Mouse (Mus musculus) liver, postnatal 0 days (tissue): ENCODE data around the gene Gm39115. TPM values are rescaled to one million over a fixed set of nuclear protein-coding genes. Genes with fewer than 3 reads are reported as not detected.
A peak's percentile ranks its signal among the peaks of the same experiment; 100 is the strongest.

Source experiments
- ATAC-seq: fragments of 200-750 bp; cut with Nextera tagmentation; 2 replicates; pipeline ENCODE4 v1.8.0; 2017; ENCODE audit warnings: mild to moderate bottlenecking, moderate library complexity
- DNase-seq: peaks from one replicate; pipeline ENCODE4 v3.0.0-alpha.2; 2016
- H3K27ac ChIP-seq: fragments of 300-500 bp; sonication (generic); 2 replicates; pipeline ENCODE4 v1.5.1; 2014; ENCODE audit warnings: antibody characterized with exemption, moderate library complexity, mild to moderate bottlenecking, low read depth
- H3K27me3 ChIP-seq: fragments of 300-500 bp; sonication (generic); 2 replicates; pipeline ENCODE4 v1.6.1; 2014; ENCODE audit warnings: low read length, control low read depth, mixed read lengths; ENCODE audit not compliant: insufficient read depth
- H3K36me3 ChIP-seq: fragments of 300-500 bp; sonication (generic); replicated peaks from 2 replicates; pipeline ENCODE4 v1.6.1; 2014; ENCODE audit warnings: mild to moderate bottlenecking, control low read depth, low read length, moderate library complexity, mixed read lengths; ENCODE audit not compliant: insufficient read depth
- H3K4me1 ChIP-seq: fragments of 300-500 bp; sonication (generic); 2 replicates; pipeline ENCODE4 v1.6.1; 2014; ENCODE audit warnings: antibody characterized with exemption, mild to moderate bottlenecking, control low read depth; ENCODE audit not compliant: insufficient read depth
- H3K4me2 ChIP-seq: fragments of 300-500 bp; sonication (generic); 2 replicates; pipeline ENCODE4 v1.6.1; 2014; ENCODE audit warnings: low read depth, mild to moderate bottlenecking, low read length, moderate library complexity, mixed read lengths
- H3K4me3 ChIP-seq: fragments of 300-500 bp; sonication (generic); 2 replicates; pipeline ENCODE4 v1.5.1; 2014; ENCODE audit warnings: low read depth, low read length
- H3K9ac ChIP-seq: fragments of 300-500 bp; sonication (generic); replicated peaks from 2 replicates; pipeline ENCODE4 v1.6.1; 2014; ENCODE audit warnings: mild to moderate bottlenecking, moderate library complexity
- H3K9me3 ChIP-seq: fragments of 300-500 bp; sonication (generic); 2 replicates; pipeline ENCODE4 v1.6.1; 2016; ENCODE audit warnings: mild to moderate bottlenecking, control low read depth, low read length, mixed read lengths
- CTCF ChIP-seq: sonication (generic); IDR thresholded peaks from 2 replicates; pipeline ENCODE4 v1.5.1; 2016; ENCODE audit warnings: antibody characterized with exemption, low read depth
- EP300 ChIP-seq: IDR thresholded peaks from 2 replicates; pipeline ENCODE4 v1.6.1; 2016; ENCODE audit warnings: antibody characterized with exemption, low read depth, mild to moderate bottlenecking
- WGBS: fragments of 180-500 bp; shearing (Covaris S2); extraction: QIAGEN DNeasy Blood & Tissue Kit; methylation state at CpG from one replicate; pipeline ENCODE4 v1.1.7; 2014; ENCODE audit not compliant: insufficient replicate concordance; 5-methylcytosine and 5-hydroxymethylcytosine counted together
- polyA plus RNA-seq: library from polyadenylated mRNA; unstranded; fragments of >200 nt; fragmentation: Nextera tagmentation; extraction: Ambion mirVana; gene quantifications from 2 replicates; pipeline ENCODE4 v1.2.1, GENCODE M21; 2015

Gm39115 gene
- polyA plus RNA-seq, 1 experiment from 2014 or later = not detected

DNA sequence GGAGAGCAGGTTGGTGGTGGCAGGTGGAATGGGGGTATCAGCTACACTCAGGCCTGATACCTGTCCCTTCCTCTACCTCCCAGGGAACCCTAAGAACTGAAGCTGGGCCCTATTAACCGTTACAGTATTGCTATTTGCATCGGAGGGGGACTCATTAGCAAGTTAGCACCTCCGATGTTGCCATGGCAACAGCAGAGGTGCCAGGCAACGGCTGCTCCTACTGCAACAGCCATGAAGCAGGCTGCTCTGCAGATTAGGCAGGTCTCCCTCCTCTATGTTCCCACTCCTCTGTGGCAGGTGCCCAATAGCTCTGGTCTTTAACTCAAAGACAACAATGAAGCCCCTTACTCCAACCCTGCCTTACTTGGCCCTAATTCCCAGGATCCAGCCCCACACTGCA lies 44.0 kb downstream of the Gm39115 start:
- Histone ChIP-seq H3K36me3 (0 out of 2 replicates have a peak, but pooled peaks cover 6% of the 10 kb centered on the region), H3K9me3 (no peaks in the 10 kb centered on the region), H3K4me1 (peaks cover 55% of the 10 kb centered on the region), H3K4me2 (no peak overlapping the region), H3K4me3 (no peak overlapping the region), H3K27me3 (peaks cover 59% of the 10 kb centered on the region), H3K27ac (no peak overlapping the region), H3K9ac (no peak overlapping the region)
- 19% methylated on average over 4 of the region's 4 CpGs for WGBS
- no peak for ATAC-seq
- no peak for TF ChIP-seq EP300
- no peak for TF ChIP-seq CTCF
- DNase-seq = peak; percentile 16

DNA sequence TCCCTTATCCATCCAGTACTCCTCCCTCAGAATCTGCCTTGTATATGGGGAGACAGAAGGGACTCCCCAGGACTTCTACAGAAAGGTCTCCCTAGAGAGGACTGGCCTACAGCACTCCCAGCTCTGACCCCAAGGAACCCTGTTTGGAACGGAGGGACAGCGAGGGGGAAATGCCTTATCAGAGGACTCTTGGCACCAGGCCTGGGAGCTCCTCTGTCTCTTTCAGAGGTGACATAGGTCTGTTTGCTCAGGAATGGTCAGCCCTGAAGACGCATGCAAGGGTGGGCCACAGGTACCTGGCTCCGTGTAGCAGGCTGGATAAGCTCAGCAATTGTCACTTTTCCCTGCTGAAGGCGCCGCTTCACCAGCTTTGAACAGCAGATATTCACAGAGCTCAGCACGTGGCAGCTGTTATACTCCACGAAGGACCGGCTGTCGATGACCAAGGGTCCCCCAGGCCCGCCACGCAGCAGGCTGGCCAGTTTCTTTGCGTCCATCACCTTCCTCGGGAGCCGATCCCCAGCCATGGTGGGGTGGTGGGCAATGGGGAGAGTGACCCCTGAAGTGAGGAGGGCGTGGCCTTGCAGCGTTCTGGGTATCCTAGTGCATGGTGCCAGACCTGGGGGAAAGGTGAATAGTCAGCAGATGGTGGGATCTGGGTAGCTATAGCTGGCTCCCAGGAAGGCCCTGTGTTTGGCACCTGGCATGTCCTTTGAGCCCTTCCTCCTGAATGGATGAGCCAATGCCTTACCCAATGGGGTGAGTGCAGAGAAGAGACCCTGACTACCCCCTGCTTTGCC lies 46.0 kb downstream of the Gm39115 start:
- H3K27me3 ChIP-seq = peaks cover 43% of the 10 kb centered on the region
- H3K4me3 ChIP-seq = no peak overlapping the region
- no peaks in the 10 kb centered on the region for H3K9me3 ChIP-seq
- 0 out of 2 replicates have a peak overlapping the region, but pooled peaks have one; percentile 29 for H3K27ac ChIP-seq
- ATAC-seq (no peak), DNase-seq (peak; percentile 16)
- WGBS = 67% methylated on average over 17 of the region's 17 CpGs
- TF ChIP-seq CTCF = no peak
- H3K4me2 ChIP-seq = no peak overlapping the region
- H3K4me1 ChIP-seq = peaks cover 67% of the 10 kb centered on the region
- no peak overlapping the region for H3K9ac ChIP-seq
- peaks cover 10% of the 10 kb centered on the region; the same call in 1 of the 2 replicates for H3K36me3 ChIP-seq

GRCm38 (mm10) chr7:142088886-142089285 lies 46.9 kb downstream of the Gm39115 start:
- Histone ChIP-seq H3K4me1 (peaks cover 67% of the 10 kb centered on the region), H3K9ac (no peak overlapping the region), H3K9me3 (no peaks in the 10 kb centered on the region), H3K27me3 (peaks cover 44% of the 10 kb centered on the region), H3K27ac (peak overlapping the region; percentile 29; the same call in 1 of the 2 replicates), H3K4me2 (peak overlapping the region; percentile 15; the same call in 1 of the 2 replicates), H3K4me3 (no peak overlapping the region), H3K36me3 (peaks cover 11% of the 10 kb centered on the region; the same call in 1 of the 2 replicates)
- DNase-seq (peak; percentile 57), ATAC-seq (no peak; the same call in 1 of the 2 replicates)
- no peak for TF ChIP-seq EP300
- no peak for TF ChIP-seq CTCF
- 11% methylated on average over 5 of the region's 5 CpGs for WGBS

DNA sequence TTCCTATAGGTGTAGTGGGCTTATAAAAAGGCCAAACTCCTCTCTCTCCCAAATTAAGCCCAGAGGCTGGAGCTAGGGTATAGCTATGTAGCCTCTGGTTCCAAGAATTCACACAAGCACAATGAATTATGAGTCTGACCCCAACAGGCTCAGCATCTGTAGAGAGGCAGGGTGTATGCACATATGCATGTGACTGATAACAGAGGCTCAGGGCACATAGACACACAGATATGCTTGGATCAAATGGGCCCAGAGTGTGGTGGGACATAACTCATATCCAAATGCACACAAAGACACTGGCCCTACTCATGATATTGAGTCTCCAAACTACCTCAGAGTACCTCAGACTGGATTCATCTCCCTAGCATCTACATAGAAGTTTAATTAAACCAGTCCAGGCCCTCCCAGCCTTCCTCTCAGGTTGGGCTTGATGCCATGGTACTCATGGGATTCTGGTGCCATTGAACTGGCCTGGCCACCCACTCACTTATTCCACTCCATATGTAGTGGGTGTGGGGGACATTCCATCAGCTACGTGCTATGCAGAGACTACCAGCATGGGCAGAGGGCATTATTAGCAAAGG lies 48.7 kb downstream of the Gm39115 start:
- peak overlapping the region; percentile 7; the same call in 1 of the 2 replicates for H3K9ac ChIP-seq
- DNase-seq (peak; percentile 47), ATAC-seq (peak; percentile 96)
- H3K36me3 ChIP-seq = peaks cover 24% of the 10 kb centered on the region; the same call in 1 of the 2 replicates
- H3K4me2 ChIP-seq = peak overlapping the region; percentile 54
- H3K27ac ChIP-seq = peak overlapping the region; percentile 94
- no peak overlapping the region for H3K4me3 ChIP-seq
- H3K4me1 ChIP-seq = peaks cover 59% of the 10 kb centered on the region
- WGBS = 50% methylated on average over 1 of the region's 1 CpGs
- H3K27me3 ChIP-seq = peaks cover 49% of the 10 kb centered on the region
- no peak for TF ChIP-seq CTCF
- peak; percentile 97 for TF ChIP-seq EP300
- no peaks in the 10 kb centered on the region for H3K9me3 ChIP-seq

- Histone ChIP-seq H3K4me2 (peak overlapping the region; percentile 54), H3K9ac (peak overlapping the region; percentile 7), H3K36me3 (peaks cover 24% of the 10 kb centered on the region; the same call in 1 of the 2 replicates), H3K4me1 (peaks cover 54% of the 10 kb centered on the region), H3K4me3 (no peak overlapping the region), H3K27ac (peak overlapping the region; percentile 94), H3K27me3 (peaks cover 55% of the 10 kb centered on the region), H3K9me3 (no peaks in the 10 kb centered on the region)
- ATAC-seq (0 out of 2 replicates have a peak, but pooled peaks have one; percentile 0), DNase-seq (peak; percentile 14)
- WGBS = 58% methylated on average over 4 of the region's 4 CpGs
- TF ChIP-seq CTCF (no peak), EP300 (no peak)
These were observed 49.5 kb downstream of the Gm39115 start for GRCm38 (mm10) chr7:142086159-142086905.

Other genes with a start within 250 kb of the Gm39115 start
- 15.5 and 18.7 TPM in 2 replicates for gene Tollip, start 217.5 kb downstream of the Gm39115 start, polyA plus RNA-seq
- gene Brsk2, start 186.3 kb downstream of the Gm39115 start, polyA plus RNA-seq = 0.06 and 0.13 TPM in 2 replicates
- gene Mob2, start 75.0 kb downstream of the Gm39115 start, polyA plus RNA-seq = 38.5 and 40.8 TPM in 2 replicates
- 1.8 TPM in 2 replicates for gene Dusp8, start 40.2 kb downstream of the Gm39115 start, polyA plus RNA-seq
- not detected in 2 replicates for gene Gm45618, start 15.3 kb downstream of the Gm39115 start, polyA plus RNA-seq
- not detected in 2 replicates for gene Gm45337, start 8.6 kb upstream of the Gm39115 start, polyA plus RNA-seq
- not detected in 2 replicates for gene Gm29735, start 21.1 kb upstream of the Gm39115 start, polyA plus RNA-seq
- gene Gm4553, start 29.7 kb upstream of the Gm39115 start, polyA plus RNA-seq = not detected in 2 replicates
- gene Krtap5-2, start 40.0 kb upstream of the Gm39115 start, polyA plus RNA-seq = not detected in 2 replicates
- gene Gm10153, start 54.4 kb upstream of the Gm39115 start, polyA plus RNA-seq = not detected in 2 replicates
- gene Krtap5-3, start 65.3 kb upstream of the Gm39115 start, polyA plus RNA-seq = not detected in 2 replicates
- gene Gm7579, start 75.8 kb upstream of the Gm39115 start, polyA plus RNA-seq = not detected in 2 replicates
- gene Krtap5-5, start 93.9 kb upstream of the Gm39115 start, polyA plus RNA-seq = not detected in 2 replicates
- gene Gm40460, start 105.0 kb upstream of the Gm39115 start, polyA plus RNA-seq = not detected in 2 replicates
- not detected in 2 replicates for gene Gm2431, start 122.3 kb upstream of the Gm39115 start, polyA plus RNA-seq
- not detected in 2 replicates for gene Gm4559, start 138.3 kb upstream of the Gm39115 start, polyA plus RNA-seq
- not detected in 2 replicates for gene Krtap5-1, start 161.1 kb upstream of the Gm39115 start, polyA plus RNA-seq
- gene Krtap5-4, start 167.5 kb upstream of the Gm39115 start, polyA plus RNA-seq = not detected in 2 replicates
- gene Ifitm10, start 237.7 kb upstream of the Gm39115 start, polyA plus RNA-seq = 2.1 and 2.2 TPM in 2 replicates
- not detected in 2 replicates for gene Gm49369, start 246.6 kb upstream of the Gm39115 start, polyA plus RNA-seq